Mouse (Mus musculus): ENCODE measurements around the gene Myct1. TPM values are rescaled to one million over a fixed set of nuclear protein-coding genes. Genes with fewer than 3 reads are reported as not detected.

The Myct1 gene
- total RNA-seq (2023) = not detected

GRCm38 (mm10) chr10:5593464-5593863 lies at the start of gene Myct1:
Gene Myct1 (plus strand): TSS chr10:5593775.

GRCm38 (mm10) chr10:5551382-5551781 lies 42.2 kb upstream of the Myct1 start, which contains the start of gene Syne1:
Gene Syne1 (minus strand): TSS chr10:5551482.

DNA sequence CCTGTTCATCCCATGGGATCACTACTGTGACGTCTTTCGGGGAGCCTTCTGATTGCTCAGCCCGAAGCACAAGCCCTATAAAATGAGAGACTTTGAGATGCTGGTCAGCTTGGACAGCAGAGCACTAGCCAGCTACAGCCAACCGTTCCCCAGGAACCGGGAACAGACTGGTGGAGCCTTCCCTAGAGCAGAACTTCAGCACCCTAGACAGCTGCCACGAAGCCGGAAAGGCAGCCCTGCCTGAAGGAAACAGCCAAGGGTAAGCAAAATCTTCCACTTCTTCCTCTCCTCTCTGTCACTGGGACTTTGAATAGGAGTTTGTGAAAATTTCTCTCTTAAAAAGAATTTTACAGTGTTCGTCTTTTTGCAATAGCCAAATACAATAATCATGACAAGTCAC lies 45.5 kb downstream of the Myct1 start, which contains the start of gene Vip:
Gene Vip (plus strand): TSS at position 107 of the 400 bp plus-strand sequence.

Other genes starting within 250 kb of the Myct1 start
- gene Syne1, start 42.3 kb upstream of the Myct1 start, total RNA-seq (2023) = 129 TPM
- gene Vip, start 45.4 kb downstream of the Myct1 start, total RNA-seq (2023) = not detected
- 8.0 TPM for gene Fbxo5, start 211.8 kb downstream of the Myct1 start, total RNA-seq (2023)
- gene Mtrf1l, start 230.1 kb downstream of the Myct1 start, total RNA-seq (2023) = 22.5 TPM

All from CD4-positive naive resting alpha-beta T cell, adult 57 days (primary cell).